Mouse (Mus musculus): Measurements from ENCODE around the gene Leng8. TPM values are rescaled to one million over a fixed set of nuclear protein-coding genes. Genes with fewer than 3 reads are reported as not detected.
A peak's percentile ranks its signal among the peaks of the same experiment; 100 is the strongest.

The Leng8 gene
- polyA plus RNA-seq, 1 experiment from 2014 or later, result 54.4 TPM

DNA sequence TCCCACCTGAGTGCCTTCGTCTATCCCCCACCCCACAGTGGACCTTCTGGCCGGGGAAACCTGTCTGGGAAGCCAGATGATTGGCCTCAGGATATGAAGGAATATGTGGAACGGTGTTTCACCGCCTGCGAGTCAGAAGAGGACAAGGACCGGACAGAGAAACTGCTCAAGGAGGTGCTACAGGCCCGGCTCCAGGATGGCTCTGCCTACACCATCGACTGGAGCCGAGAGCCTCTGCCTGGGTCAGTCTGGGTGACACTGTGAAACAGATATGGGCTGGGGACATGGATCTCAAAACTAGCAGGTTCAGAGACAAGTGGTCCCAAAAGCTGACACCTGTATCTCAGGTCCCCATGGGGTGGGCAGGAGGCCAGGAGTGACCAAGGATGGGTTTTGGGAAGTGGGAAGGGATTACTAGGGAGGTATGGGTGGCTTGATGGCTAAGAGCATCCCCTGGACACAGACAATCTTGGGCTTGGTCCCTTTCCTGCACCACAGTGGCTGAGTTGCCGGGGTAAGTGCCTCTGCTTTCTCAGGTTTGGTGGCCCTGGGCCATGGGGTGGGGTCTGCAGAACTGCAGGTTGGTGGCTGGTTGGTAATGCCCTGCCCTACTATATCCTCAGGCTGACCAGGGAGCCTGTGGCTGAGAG, 6.1 kb downstream of the Leng8 start:
- ATAC-seq (ENCODE audit: low FRiP score), result no peak
- no peaks in the 10 kb centered on the region for H3K27me3 ChIP-seq (ENCODE audit: control insufficient read depth, insufficient read depth, low read length)
- WGBS, result 95% methylated on average over 10 of the region's 10 CpGs
- H3K9me3 ChIP-seq (ENCODE audit: control insufficient read depth, low read length), result no peaks in the 10 kb centered on the region
- no peak overlapping the region for H3K4me3 ChIP-seq (ENCODE audit: low read depth, low read length)
- no peak for DNase-seq (ENCODE audit: low spot score)
- H3K4me2 ChIP-seq (replicated peaks; ENCODE audit: low read depth, low read length), result no peak overlapping the region
- no peak overlapping the region for H3K9ac ChIP-seq (ENCODE audit: low read depth, low read length)
- peaks cover 1% of the 10 kb centered on the region; the same call in 1 of the 2 replicates for H3K4me1 ChIP-seq (replicated peaks; ENCODE audit: control insufficient read depth, insufficient read depth, low read length)
- no peak overlapping the region for H3K27ac ChIP-seq (ENCODE audit: low read depth, low read length)
- peaks cover 51% of the 10 kb centered on the region for H3K36me3 ChIP-seq (ENCODE audit: control insufficient read depth, insufficient read depth, low read length)

DNA sequence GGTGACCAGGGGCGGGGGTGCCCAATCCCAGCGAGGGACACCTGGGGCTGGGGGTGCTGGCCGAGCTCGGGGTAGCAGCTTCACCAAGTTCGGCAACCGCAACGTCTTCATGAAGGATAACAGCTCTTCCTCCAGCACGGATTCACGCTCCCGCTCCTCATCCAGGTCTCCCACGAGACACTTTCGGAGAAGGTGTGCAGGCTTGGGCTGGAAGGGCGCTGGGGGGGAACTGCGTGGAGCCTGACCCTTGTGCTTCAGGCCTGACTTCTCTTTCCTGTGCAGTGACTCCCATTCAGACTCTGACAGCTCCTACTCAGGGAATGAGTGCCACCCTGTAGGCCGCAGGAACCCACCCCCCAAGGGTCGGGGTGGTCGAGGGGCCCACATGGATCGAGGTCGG, 6.7 kb downstream of the Leng8 start:
- Histone ChIP-seq H3K36me3 (ENCODE audit: control insufficient read depth, insufficient read depth, low read length) (peaks cover 51% of the 10 kb centered on the region), H3K4me1 (replicated peaks; ENCODE audit: control insufficient read depth, insufficient read depth, low read length) (peaks cover 2% of the 10 kb centered on the region; the same call in 1 of the 2 replicates), H3K9me3 (ENCODE audit: control insufficient read depth, low read length) (no peaks in the 10 kb centered on the region), H3K4me2 (replicated peaks; ENCODE audit: low read depth, low read length) (no peak overlapping the region), H3K27ac (ENCODE audit: low read depth, low read length) (no peak overlapping the region), H3K27me3 (ENCODE audit: control insufficient read depth, insufficient read depth, low read length) (no peaks in the 10 kb centered on the region), H3K4me3 (ENCODE audit: low read depth, low read length) (no peak overlapping the region), H3K9ac (ENCODE audit: low read depth, low read length) (no peak overlapping the region)
- no peak for ATAC-seq (ENCODE audit: low FRiP score)
- no peak for DNase-seq (ENCODE audit: low spot score)
- 96% methylated on average over 18 of the region's 19 CpGs for whole genome bisulfite sequencing

DNA sequence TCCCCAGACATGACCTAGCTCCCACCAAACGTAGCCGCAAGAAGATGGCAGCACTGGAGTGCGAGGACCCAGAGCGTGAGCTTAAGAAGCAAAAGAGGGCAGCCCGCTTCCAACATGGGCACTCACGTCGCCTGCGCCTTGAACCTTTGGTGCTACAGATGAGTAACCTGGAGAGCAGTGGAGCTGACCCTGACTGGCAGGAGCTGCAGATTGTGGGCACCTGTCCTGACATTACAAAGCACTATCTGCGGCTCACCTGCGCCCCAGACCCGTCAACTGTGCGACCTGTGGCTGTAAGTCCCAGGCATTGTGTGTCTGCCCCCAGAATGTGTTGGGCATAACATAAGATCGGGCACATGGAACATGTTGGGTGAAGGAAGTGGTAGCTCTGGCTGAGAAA, 7.2 kb downstream of the Leng8 start:
- 94% methylated on average over 13 of the region's 13 CpGs for WGBS
- ATAC-seq (ENCODE audit: low FRiP score), result no peak
- Histone ChIP-seq H3K36me3 (ENCODE audit: control insufficient read depth, insufficient read depth, low read length) (peaks cover 49% of the 10 kb centered on the region), H3K4me1 (replicated peaks; ENCODE audit: control insufficient read depth, insufficient read depth, low read length) (peaks cover 5% of the 10 kb centered on the region; the same call in 1 of the 2 replicates), H3K9ac (ENCODE audit: low read depth, low read length) (no peak overlapping the region), H3K4me3 (ENCODE audit: low read depth, low read length) (no peak overlapping the region), H3K9me3 (ENCODE audit: control insufficient read depth, low read length) (no peaks in the 10 kb centered on the region), H3K27ac (ENCODE audit: low read depth, low read length) (no peak overlapping the region), H3K4me2 (replicated peaks; ENCODE audit: low read depth, low read length) (no peak overlapping the region), H3K27me3 (ENCODE audit: control insufficient read depth, insufficient read depth, low read length) (no peaks in the 10 kb centered on the region)
- no peak for DNase-seq (ENCODE audit: low spot score)

DNA sequence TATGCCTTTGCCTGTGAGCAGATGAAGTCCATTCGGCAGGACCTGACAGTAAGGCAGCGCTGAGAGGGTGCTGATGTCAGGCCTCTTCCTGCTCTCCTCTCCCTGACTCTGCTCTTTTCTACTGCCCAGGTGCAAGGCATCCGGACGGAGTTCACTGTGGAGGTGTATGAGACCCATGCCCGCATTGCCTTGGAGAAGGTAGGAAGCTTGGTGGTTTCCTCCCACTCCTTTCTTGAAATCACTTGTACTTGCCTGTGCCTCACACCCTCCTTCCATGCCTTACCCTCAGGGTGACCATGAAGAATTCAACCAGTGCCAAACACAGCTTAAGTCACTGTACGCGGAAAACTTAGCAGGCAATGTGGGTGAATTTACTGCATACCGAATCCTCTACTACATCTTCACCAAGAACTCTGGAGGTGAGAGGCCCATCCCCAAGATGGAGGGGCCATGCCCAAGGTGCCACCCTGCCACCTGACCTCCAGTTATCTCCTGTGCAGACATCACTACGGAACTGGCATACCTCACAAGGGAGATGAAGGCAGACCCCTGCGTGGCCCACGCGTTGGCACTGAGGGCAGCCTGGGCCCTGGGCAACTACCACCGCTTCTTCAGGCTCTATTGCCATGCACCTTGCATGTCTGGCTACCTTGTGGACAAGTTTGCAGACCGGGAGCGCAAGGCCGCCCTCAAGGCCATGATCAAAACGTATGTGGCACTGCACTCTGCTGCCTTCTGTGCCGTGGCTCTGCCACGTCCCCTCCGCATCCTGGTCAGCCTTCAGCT, 8.1 kb downstream of the Leng8 start:
- DNase-seq (ENCODE audit: low spot score) (no peak), ATAC-seq (ENCODE audit: low FRiP score) (no peak)
- no peaks in the 10 kb centered on the region for H3K9me3 ChIP-seq (ENCODE audit: control insufficient read depth, low read length)
- no peak overlapping the region for H3K4me3 ChIP-seq (ENCODE audit: low read depth, low read length)
- H3K27ac ChIP-seq (ENCODE audit: low read depth, low read length), result no peak overlapping the region
- no peak overlapping the region for H3K9ac ChIP-seq (ENCODE audit: low read depth, low read length)
- WGBS, result 95% methylated on average over 20 of the region's 20 CpGs
- peaks cover 42% of the 10 kb centered on the region for H3K36me3 ChIP-seq (ENCODE audit: control insufficient read depth, insufficient read depth, low read length)
- H3K4me1 ChIP-seq (replicated peaks; ENCODE audit: control insufficient read depth, insufficient read depth, low read length), result peaks cover 5% of the 10 kb centered on the region; the same call in 1 of the 2 replicates
- no peaks in the 10 kb centered on the region for H3K27me3 ChIP-seq (ENCODE audit: control insufficient read depth, insufficient read depth, low read length)
- no peak overlapping the region for H3K4me2 ChIP-seq (replicated peaks; ENCODE audit: low read depth, low read length)

DNA sequence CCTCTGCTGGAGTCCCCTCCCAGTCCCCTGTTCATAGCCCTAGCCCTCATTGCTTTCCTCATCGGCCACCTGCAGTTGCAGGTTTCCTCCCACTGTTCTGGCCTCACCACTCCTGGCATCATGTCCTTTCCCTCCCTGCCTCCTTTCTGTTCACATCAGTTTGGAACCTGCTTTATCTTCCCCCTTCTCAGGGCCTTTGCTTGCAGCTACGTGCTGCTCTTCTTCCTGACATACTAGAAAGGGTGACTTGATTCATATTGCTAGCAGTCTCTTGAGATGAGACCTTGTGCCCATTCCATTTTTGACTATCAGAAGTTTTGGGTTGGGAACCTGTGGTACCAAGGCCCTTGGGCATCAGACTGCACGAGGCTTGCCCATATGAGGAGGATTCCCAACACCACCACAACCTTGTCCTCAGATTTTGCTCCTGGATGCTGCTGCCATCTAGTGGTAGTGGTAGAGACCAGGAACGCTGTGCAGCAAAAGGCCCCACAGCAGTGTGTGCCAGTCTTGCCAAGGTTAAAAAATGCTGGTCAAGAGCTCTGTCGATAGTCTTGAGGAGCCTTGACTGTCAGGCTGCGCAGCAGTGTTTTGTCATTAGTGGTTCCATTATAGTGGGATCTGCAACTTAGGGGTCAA, 8.8 kb downstream of the Leng8 start:
- Histone ChIP-seq H3K4me3 (ENCODE audit: low read depth, low read length) (no peak overlapping the region), H3K27ac (ENCODE audit: low read depth, low read length) (no peak overlapping the region), H3K27me3 (ENCODE audit: control insufficient read depth, insufficient read depth, low read length) (peaks cover 3% of the 10 kb centered on the region), H3K36me3 (ENCODE audit: control insufficient read depth, insufficient read depth, low read length) (peaks cover 42% of the 10 kb centered on the region), H3K4me1 (replicated peaks; ENCODE audit: control insufficient read depth, insufficient read depth, low read length) (peaks cover 5% of the 10 kb centered on the region; the same call in 1 of the 2 replicates), H3K4me2 (replicated peaks; ENCODE audit: low read depth, low read length) (no peak overlapping the region), H3K9ac (ENCODE audit: low read depth, low read length) (no peak overlapping the region), H3K9me3 (ENCODE audit: control insufficient read depth, low read length) (no peaks in the 10 kb centered on the region)
- DNase-seq (ENCODE audit: low spot score), result peak; percentile 76
- 74% methylated on average over 6 of the region's 6 CpGs for WGBS
- no peak for ATAC-seq (ENCODE audit: low FRiP score)

DNA sequence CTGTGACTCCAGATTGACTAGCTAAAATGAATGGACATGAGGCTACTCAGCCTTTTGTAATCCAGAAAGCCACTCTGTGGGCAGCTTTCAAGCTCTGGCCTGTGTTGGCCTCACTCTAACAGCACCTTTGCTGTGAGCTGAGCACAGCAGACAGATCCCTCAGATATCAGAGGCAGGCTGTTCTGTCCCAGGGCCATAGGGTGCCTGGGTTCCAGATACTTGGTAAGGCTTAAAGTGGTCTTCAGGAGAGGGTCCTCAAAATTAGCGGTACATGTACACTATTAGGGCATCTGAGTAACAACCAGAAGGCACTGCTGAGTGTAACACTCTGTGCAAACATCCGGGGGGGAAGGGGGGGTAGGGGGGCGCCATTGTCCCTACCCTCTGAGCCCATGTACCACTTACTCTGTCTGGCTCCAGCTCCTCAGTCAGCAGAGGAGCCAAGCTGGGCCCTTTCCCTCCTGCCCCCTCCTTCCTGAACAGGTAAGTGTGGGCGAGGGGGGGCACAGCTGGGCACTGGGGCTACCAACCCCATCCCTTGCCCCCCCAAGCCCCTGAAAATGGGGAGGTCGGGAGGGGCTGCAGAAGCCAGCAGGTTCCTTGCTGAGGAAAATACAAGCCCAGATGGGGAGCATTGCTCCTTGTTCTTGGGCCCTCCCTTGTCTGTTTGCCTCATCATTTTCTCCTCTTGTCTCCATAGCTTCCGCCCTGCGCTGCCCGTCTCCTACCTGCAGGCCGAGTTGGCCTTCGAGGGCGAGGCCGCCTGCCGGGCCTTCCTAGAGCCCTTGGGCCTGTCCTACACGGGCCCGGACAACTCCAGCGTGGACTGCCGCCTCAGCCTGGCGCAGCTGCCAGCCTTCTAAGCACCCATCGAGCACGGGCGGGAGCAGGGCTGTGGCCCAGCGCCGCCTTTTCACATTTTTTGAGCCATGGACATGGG, 9.7 kb downstream of the Leng8 start:
- H3K36me3 ChIP-seq (ENCODE audit: control insufficient read depth, insufficient read depth, low read length), result peaks cover 34% of the 10 kb centered on the region
- DNase-seq (ENCODE audit: low spot score), result no peak
- H3K9me3 ChIP-seq (ENCODE audit: control insufficient read depth, low read length), result no peaks in the 10 kb centered on the region
- H3K4me3 ChIP-seq (ENCODE audit: low read depth, low read length), result no peak overlapping the region
- WGBS, result 94% methylated on average over 21 of the region's 23 CpGs
- peaks cover 5% of the 10 kb centered on the region; the same call in 1 of the 2 replicates for H3K4me1 ChIP-seq (replicated peaks; ENCODE audit: control insufficient read depth, insufficient read depth, low read length)
- no peak overlapping the region for H3K27ac ChIP-seq (ENCODE audit: low read depth, low read length)
- no peak overlapping the region for H3K9ac ChIP-seq (ENCODE audit: low read depth, low read length)
- peaks cover 11% of the 10 kb centered on the region for H3K27me3 ChIP-seq (ENCODE audit: control insufficient read depth, insufficient read depth, low read length)
- no peak for ATAC-seq (ENCODE audit: low FRiP score)
- no peak overlapping the region for H3K4me2 ChIP-seq (replicated peaks; ENCODE audit: low read depth, low read length)

DNA sequence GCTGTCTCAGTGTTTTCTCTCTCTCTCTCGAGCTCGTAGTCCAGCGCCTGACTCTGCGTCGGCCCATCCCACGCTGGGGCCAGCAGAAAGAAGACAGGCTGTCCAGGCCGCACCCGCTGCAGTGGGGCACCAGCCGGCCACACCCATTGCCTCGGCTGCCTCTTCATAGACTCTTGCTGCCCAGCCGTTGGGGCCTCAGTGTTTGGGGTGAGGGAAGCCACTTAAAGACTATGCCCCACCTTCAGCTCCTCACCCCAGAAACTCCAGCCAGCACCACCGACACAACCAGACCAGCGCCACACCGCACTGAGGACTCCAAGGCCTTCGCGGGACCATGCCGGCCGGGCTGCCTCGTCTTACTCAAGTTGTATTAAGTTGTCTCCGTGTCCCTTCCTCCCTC, 10.5 kb downstream of the Leng8 start:
- WGBS, result 86% methylated on average over 19 of the region's 20 CpGs
- no peak overlapping the region for H3K4me2 ChIP-seq (replicated peaks; ENCODE audit: low read depth, low read length)

DNA sequence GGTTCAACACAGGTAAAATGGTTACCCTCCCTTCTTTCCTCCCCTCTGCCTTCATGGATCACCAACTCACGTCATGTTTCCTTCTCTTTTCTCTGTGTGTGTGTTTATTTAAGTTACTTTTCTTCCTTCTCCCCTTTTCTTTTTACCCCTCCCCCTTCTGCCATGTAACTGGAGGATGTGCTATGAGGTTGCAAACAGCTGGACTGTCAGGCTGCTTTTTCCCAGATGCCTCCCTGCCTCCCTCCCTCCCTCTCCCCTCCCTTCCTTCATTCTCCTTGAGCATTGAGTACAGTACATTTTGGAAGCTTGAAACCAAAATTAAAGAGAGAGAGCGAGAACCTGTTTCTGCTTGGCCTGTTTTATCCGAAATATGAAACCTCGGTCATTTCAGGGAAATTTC, 11.0 kb downstream of the Leng8 start:
- Histone ChIP-seq H3K4me2 (replicated peaks; ENCODE audit: low read depth, low read length) (no peak overlapping the region), H3K27me3 (ENCODE audit: control insufficient read depth, insufficient read depth, low read length) (peaks cover 13% of the 10 kb centered on the region), H3K4me3 (ENCODE audit: low read depth, low read length) (no peak overlapping the region), H3K36me3 (ENCODE audit: control insufficient read depth, insufficient read depth, low read length) (peaks cover 26% of the 10 kb centered on the region), H3K27ac (ENCODE audit: low read depth, low read length) (no peak overlapping the region), H3K4me1 (replicated peaks; ENCODE audit: control insufficient read depth, insufficient read depth, low read length) (peaks cover 5% of the 10 kb centered on the region; the same call in 1 of the 2 replicates), H3K9me3 (ENCODE audit: control insufficient read depth, low read length) (no peaks in the 10 kb centered on the region), H3K9ac (ENCODE audit: low read depth, low read length) (no peak overlapping the region)
- DNase-seq (ENCODE audit: low spot score), result no peak
- no peak for ATAC-seq (ENCODE audit: low FRiP score)
- WGBS, result 85% methylated on average over 4 of the region's 4 CpGs

More for the DNA sequence above, 10.5 kb downstream of the Leng8 start:
- DNase-seq (ENCODE audit: low spot score), result no peak
- no peak for ATAC-seq (ENCODE audit: low FRiP score)
- Histone ChIP-seq H3K36me3 (ENCODE audit: control insufficient read depth, insufficient read depth, low read length) (peaks cover 31% of the 10 kb centered on the region), H3K4me1 (replicated peaks; ENCODE audit: control insufficient read depth, insufficient read depth, low read length) (peaks cover 5% of the 10 kb centered on the region; the same call in 1 of the 2 replicates), H3K9ac (ENCODE audit: low read depth, low read length) (no peak overlapping the region), H3K27ac (ENCODE audit: low read depth, low read length) (no peak overlapping the region), H3K27me3 (ENCODE audit: control insufficient read depth, insufficient read depth, low read length) (peaks cover 13% of the 10 kb centered on the region), H3K4me3 (ENCODE audit: low read depth, low read length) (no peak overlapping the region), H3K9me3 (ENCODE audit: control insufficient read depth, low read length) (no peaks in the 10 kb centered on the region)

All from hindbrain, embryonic 11.5 days (tissue).